Mouse (Mus musculus): ENCODE results near the gene Myh9. TPM values are rescaled to one million over a fixed set of nuclear protein-coding genes. Genes with fewer than 3 reads are reported as not detected.

The Myh9 gene
- total RNA-seq, 2 experiments from 2014 or later = 222 to 260 TPM

DNA sequence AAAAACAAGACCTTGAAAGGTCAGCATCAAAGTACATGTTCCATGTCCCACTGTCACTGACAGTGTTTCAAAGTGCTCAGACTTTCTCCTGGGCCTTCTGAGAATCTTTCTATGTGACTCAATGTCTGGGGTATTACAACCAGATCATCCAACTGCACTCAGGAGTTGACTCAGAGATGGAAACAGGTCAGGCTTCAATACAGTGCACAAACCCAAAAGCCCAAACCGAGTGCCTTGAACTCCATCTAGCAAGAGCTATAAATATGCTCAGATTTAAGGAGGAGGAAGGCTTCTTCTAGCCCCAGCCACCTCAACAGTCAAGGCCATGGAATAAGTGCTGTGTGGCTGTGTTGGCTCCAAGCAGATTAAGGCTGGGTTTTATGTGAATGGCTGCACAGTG lies 56.2 kb downstream of the Myh9 start:
- no peak for DNase-seq

DNA sequence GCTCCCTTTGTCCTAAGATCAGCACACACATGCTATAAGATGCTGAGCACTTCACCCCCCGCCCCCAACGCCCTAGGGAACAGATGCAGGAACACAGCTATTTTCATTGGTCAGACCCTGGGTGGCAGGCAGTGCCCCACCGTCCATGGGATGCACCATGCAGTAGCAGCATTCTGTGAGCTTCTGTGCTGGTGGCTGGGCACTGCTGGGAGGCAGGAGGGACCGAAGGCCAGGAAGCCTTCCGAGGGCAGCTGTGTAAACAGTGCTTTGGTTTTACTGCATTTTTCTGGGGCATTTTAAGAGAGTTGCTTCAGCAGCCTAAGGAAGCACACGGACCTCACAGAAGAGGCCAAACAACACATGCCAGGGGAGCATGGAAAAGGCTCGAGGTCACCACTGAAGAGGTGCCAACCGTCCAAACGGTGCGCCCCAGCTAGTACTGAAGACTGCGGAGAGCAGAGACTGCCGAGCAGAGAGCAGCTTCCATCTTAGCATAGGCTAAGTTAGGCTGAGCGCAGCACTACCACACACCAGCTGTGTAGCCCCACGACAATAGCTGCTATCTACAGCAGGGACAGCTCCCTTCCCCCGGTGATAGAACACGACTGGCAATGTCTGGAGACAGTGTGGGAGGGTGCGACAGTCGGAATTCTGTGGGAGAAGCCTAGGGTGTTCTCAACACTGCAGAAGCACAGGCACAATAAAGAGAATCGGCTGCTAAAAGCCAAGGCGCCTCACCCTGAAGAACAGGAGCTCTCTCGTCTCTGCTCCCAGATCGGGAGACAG lies 57.7 kb downstream of the Myh9 start:
- no peak for DNase-seq

DNA sequence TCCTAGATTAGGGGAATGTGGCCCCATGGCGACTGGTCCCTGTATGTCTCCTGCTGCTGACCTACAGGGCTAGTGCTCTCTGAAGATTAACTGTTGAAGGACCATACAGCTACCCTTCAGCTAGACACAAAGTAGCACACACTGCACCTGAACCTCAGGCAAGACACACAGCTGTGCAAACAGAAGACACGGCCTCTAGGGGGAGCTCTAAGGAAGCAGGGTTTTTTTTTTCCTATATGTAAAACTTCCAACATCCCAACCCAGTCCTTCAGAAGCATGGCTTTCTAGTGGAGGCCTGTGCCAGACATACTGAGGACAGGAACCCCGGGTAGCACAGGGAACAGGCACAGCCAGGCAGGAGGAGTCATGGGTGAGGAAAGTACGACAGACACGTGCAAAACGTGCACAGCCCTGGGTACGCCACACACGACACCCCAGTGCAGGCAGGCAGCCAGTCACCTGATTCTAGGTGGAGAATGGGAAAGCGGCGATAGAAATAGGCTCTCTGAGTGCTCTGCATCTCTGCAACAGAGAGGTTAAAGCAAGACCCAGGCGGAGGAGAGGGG lies 59.4 kb downstream of the Myh9 start:
- peak; percentile 67 for DNase-seq

GRCm38 (mm10) chr15:77775186-77775963 lies 66.6 kb downstream of the Myh9 start:
- peak; percentile 89 for DNase-seq

- no peak for DNase-seq
Observed at GRCm38 (mm10) chr15:77774303-77774702, 67.7 kb downstream of the Myh9 start.

DNA sequence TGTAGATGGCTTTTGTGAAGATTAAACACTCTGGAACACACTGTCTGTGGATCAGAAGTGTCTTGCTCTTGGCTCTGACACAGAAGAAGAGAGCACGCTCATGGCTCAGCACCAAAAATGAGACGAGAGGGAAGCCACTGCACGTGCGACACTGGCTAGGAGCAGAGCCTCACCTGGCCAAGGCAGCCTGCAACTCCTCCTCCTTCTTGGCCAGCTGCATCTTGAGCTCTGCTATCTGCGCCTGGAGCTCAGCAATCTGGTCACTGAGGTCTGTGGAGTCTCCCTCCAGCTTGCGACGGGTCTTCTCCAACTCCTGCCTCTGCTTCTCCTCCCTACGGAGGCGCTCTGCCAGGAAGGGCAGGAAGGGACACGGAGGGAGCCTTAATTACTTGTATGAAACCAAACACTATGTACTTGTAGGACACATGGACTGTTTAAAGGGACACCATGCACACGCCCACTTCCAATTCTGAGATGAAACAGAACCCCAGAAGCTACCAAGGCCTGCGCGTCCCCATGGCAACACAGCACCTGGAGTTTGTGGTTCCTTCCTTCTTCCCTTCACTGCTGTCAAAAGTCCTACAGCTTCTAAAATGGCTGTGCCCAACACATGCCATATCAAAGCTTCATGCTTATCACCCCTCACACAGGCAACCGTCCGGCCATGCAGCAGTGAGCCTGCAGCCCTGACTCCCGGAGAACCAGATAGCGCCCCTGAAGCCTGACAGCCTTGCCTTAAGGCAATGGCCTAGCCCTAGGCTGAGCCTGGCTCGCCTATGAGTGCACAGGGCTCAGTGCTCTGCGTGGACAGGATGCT lies 68.7 kb downstream of the Myh9 start:
- no peak for DNase-seq

GRCm38 (mm10) chr15:77770942-77771341 lies 71.0 kb downstream of the Myh9 start:
- DNase-seq = no peak

GRCm38 (mm10) chr15:77770341-77770740 lies 71.6 kb downstream of the Myh9 start:
- no peak for DNase-seq

DNA sequence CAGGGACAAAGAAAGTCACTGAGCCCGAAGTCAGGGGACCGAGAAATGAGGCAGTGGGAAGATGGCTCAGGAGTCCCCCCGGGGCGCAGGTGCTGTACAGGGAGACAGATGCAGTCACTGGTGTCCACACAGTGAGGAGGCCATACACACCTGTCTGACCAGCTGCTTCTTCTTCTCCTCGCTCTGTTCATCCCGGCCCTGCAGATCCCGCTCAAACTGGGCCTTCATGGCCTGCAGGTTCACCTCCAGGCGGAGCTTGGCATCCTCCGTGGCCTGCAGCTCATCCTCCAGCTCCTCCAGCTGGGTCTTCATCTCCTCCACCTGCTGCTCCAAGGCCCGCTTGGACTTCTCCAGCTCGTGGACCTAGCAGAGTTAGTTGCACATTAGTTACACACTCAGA lies 75.0 kb downstream of the Myh9 start:
- DNase-seq = no peak

DNA sequence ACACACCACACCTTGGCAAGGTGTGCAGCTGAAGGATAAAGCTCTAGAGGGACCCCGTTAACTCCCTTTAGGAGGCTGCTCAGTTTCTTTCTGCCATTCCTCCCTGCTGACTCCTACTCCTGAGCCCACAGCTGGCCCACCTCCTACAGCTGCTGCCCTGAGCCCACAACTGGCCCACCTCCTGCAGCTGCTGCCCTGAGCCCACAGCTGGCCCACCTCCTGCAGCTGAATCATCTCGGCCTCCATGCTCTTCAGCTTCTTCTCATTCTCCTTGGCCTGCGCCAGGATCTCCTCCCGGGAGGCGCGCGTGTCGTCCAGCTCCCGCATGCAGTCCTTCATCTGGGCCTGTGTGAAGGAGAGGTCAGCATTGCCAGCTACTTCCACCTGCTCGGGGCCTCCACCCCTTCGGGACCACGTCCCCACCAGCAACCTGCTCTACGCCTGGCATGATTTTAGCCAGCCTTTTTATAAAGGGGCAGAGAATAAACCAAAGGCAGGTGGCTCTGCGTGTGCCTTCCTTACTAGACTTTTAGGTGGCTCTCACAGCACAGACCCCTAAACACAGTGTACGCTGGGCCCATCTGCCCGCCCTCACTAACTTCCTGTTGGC lies 76.4 kb downstream of the Myh9 start:
- DNase-seq = no peak

DNA sequence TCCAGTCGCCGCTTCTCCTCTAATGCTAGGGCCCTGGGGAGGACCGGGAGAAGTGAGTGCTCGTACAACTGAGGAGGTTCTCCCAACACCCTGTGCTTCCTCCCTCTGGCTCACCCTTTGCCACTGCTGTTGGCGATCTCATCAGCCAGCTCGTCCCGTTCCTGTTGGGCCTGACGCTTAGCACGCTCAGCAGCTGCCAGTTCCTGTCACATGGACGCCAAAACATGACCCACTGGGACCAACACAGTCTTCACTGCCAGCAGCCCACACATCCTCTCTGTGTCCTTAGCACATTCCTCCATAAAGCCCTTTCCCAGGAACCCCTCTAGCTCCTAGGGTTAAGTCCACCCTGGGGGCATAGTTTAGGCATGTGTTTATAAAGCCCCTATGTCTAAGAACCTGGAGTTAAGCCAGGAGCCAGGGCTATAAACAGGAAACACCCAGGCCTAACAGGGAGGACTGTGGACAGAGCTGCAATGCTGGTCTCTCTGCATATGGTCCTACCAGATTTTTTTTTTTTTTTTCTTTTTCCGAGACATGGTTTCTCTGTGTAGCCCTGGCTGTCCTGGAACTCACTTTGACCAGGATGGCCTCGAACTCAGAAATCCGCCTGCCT lies 77.5 kb downstream of the Myh9 start:
- peak; percentile 73 for DNase-seq

GRCm38 (mm10) chr15:77763702-77764101 lies 78.3 kb downstream of the Myh9 start:
- peak; percentile 62 for DNase-seq

DNA sequence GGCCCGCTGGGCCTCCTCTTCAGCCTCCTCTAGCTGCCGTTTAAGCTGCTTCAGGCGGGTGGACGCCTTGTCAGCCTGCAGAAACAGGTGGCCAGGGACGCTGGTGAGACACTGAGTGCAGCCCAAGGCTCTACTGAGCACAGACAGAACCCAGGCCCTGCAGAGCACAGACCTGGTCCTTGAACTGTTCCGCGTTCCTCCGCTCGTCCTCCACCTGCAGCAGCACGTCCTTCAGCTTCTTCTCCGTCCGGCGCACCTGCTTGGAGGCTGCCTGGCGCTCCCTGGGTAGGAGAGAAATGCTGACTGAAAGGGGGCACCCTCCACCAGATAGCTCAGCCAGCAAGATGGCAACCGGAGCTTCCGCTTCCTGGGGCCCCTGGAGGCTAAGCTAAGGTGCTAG lies 78.9 kb downstream of the Myh9 start:
- DNase-seq = no peak

DNA sequence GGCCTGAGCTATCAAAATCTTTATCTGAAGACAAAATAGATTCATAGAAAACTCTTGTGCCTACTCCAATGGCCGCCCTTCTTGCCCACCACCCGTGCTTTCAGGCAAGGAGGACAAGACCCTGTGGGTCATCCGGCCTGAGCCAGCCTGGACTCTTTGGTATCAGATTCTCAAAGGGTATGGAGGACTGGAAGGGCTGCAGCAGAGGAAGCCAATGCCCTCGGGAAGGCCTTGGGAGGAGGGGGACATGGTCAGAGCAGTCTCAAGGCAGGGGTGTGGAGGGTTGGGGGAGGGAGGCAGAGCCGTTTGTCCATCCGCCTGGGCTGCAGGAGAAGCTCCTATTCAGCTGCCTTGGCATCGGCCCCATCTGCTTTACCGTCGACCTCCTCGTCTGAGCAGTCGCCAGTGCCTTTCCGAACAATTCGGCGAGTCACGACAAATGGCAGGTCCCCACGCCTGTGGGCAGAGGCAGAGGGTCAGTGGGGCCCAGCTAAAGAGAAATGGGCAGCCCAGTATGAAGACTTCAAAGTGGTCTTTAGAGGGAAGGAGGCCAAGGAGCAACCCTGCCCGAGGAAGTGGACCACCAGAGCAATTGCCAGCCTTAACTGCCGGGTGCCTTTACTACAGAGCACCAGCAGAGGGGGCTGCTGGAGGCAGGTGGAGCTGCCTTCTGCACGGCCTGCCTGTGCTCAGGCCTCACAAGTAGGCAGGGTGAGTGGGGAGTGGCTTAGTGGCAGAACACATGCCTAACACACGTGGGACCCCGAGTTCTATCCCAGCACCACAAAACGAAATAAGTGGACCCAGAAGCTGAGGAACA lies 80.2 kb downstream of the Myh9 start:
- DNase-seq = peak; percentile 67

DNA sequence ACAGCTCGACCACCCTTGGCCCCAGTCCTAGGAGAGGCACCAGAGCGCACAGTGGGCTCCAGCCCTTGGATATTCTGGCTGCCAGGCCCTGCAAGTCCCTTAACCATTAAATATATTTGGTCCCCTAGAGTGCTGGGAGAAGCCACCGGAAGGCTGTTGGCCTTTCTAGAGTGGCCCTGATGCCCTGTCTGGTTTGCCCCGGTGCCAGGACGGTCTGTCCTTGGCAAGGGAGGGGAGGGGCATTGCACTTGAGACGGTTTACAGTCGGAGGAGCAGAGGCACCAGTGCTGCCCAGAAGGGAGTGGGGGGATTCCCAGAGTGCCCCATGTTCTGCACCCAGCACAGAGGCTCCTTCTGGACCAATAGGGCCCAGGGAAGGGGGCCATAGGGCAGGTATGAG lies 80.9 kb downstream of the Myh9 start:
- peak; percentile 77 for DNase-seq

DNA sequence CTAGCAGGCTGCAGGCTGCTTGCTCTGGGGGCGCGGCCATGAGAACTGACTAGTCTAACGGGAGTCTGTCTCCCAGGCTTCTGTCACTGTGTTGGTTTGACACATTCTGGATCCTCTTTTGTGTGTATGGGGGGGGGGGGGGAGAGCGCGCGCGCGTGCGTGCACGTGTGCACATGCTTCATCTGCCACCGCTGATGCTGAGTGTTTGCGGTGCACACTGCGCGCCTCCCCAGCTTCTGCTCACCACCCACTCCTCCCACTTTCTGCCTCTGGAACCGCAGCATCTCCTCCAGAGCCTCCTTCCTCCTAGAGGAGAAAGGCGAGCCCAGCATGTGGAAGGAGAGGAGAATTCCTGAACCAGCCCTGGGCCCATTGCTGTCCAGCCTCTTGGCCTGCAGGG lies 81.9 kb downstream of the Myh9 start:
- no peak for DNase-seq

DNA sequence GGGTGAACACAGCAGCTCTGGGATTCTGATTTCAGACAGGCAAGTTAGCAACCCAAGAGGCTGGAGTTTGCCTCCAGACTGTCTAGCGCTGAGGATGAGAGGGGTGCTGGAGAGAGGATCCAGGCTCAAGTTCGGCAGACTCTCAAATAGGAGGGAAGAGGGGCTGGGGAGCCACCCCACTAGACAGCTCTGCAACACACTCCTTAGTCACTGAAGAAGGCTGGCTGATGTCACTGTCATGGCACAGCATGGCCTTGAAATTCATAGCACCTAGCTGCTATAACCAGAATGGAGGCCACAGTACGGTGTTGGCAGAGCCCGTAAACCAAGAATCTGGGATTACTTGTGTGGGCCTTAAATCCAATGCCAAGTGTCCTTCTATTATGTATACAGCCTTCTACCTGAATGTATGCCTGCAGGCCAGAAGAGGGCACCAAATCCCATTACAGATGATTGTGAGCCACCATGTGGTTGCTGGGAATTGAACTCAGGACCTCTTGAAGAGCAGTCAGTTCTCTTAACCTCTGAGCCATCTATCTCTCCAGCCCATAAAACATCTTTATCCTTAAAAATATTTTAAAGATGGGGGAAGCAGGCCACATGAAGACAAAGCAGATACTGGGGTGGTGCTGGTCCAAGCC lies 84.3 kb downstream of the Myh9 start:
- DNase-seq = no peak

GRCm38 (mm10) chr15:77756848-77757247 lies 85.1 kb downstream of the Myh9 start, which contains the start of gene Apol8:
Apol8 (minus strand) TSS chr15:77757003.
- peak; percentile 68 for DNase-seq

GRCm38 (mm10) chr15:77756081-77756480 lies 85.9 kb downstream of the Myh9 start:
- no peak for DNase-seq

GRCm38 (mm10) chr15:77755132-77755531 lies 86.8 kb downstream of the Myh9 start:
- no peak for DNase-seq
